Mouse (Mus musculus) embryonic facial prominence, embryonic 11.5 days (tissue): ENCODE data around the gene Rassf3. TPM values are rescaled to one million over a fixed set of nuclear protein-coding genes. Genes with fewer than 3 reads are reported as not detected.

Experiments
- ATAC-seq: fragments of 200-750 bp; cut with Nextera tagmentation; replicated peaks from 2 replicates; pipeline ENCODE4 v1.8.0; 2017; ENCODE audit warnings: low read depth; ENCODE audit not compliant: insufficient number of reproducible peaks, low FRiP score, low TSS enrichment
- DNase-seq: peaks from one replicate; pipeline ENCODE4 v3.0.0-alpha.2; 2015; ENCODE audit warnings: low spot score
- H3K27ac ChIP-seq: fragments of 300-500 bp; sonication (generic); replicated peaks from 2 replicates; pipeline ENCODE4 v1.5.1; 2014; ENCODE audit warnings: mild to moderate bottlenecking, low read depth, low read length, control low read depth
- H3K27me3 ChIP-seq: fragments of 300-500 bp; sonication (generic); 2 replicates; pipeline ENCODE4 v1.6.1; 2014; ENCODE audit warnings: mild to moderate bottlenecking, low read length, moderate library complexity, mixed read lengths; ENCODE audit not compliant: control insufficient read depth, insufficient read depth
- H3K36me3 ChIP-seq: fragments of 300-500 bp; sonication (generic); replicated peaks from 2 replicates; pipeline ENCODE4 v1.6.1; 2014; ENCODE audit warnings: low read depth, mild to moderate bottlenecking, low read length, moderate library complexity, mixed read lengths; ENCODE audit not compliant: control insufficient read depth, insufficient read depth
- H3K4me1 ChIP-seq: fragments of 300-500 bp; sonication (generic); 2 replicates; pipeline ENCODE4 v1.6.1; 2014; ENCODE audit warnings: low read length, mixed read lengths; ENCODE audit not compliant: control insufficient read depth, insufficient read depth
- H3K4me2 ChIP-seq: fragments of 300-500 bp; sonication (generic); 2 replicates; pipeline ENCODE4 v1.6.1; 2014; ENCODE audit warnings: low read depth, mild to moderate bottlenecking, control low read depth, low read length, moderate library complexity
- H3K4me3 ChIP-seq: fragments of 300-500 bp; sonication (generic); 2 replicates; pipeline ENCODE4 v1.5.1; 2014; ENCODE audit warnings: low read depth, low read length, control low read depth
- H3K9ac ChIP-seq: fragments of 300-500 bp; sonication (generic); replicated peaks from 2 replicates; pipeline ENCODE4 v1.6.1; 2014; ENCODE audit warnings: mild to moderate bottlenecking, control low read depth, low read length
- H3K9me3 ChIP-seq: fragments of 300-500 bp; sonication (generic); replicated peaks from 2 replicates; pipeline ENCODE4 v1.6.1; 2016; ENCODE audit warnings: mild to moderate bottlenecking, low read length, inconsistent platforms, mixed read lengths; ENCODE audit not compliant: control insufficient read depth
- WGBS: fragments of 180-500 bp; shearing (Covaris S2); extraction: QIAGEN DNeasy Blood & Tissue Kit; methylation state at CpG from one replicate; pipeline ENCODE4 v1.1.7; 2014; 5-methylcytosine and 5-hydroxymethylcytosine counted together
- polyA plus RNA-seq: library from polyadenylated mRNA; unstranded; fragments of >200 nt; fragmentation: Nextera tagmentation; extraction: Ambion mirVana; gene quantifications from 2 replicates; pipeline ENCODE4 v1.2.1, GENCODE M21; 2014

Rassf3 gene
- polyA plus RNA-seq, 1 experiment from 2014 or later, result 21.4 TPM

- H3K4me2 ChIP-seq, result no peak overlapping the region; the same call in 1 of the 2 replicates
Observed at GRCm38 (mm10) chr10:121467016-121467415, 9.1 kb downstream of the Rassf3 start.

GRCm38 (mm10) chr10:121465033-121465432 lies 11.1 kb downstream of the Rassf3 start:
- Histone ChIP-seq H3K4me2 (no peak overlapping the region), H3K27me3 (no peaks in the 10 kb centered on the region), H3K4me1 (peaks cover 6% of the 10 kb centered on the region), H3K4me3 (no peak overlapping the region), H3K27ac (no peak overlapping the region), H3K9me3 (no peaks in the 10 kb centered on the region), H3K9ac (no peak overlapping the region), H3K36me3 (no peaks in the 10 kb centered on the region)
- WGBS, result 41% methylated on average over 5 of the region's 5 CpGs
- DNase-seq, result no peak
- ATAC-seq, result no peak

More at GRCm38 (mm10) chr10:121467016-121467415, 9.1 kb downstream of the Rassf3 start:
- Histone ChIP-seq H3K36me3 (no peaks in the 10 kb centered on the region), H3K4me1 (peaks cover 6% of the 10 kb centered on the region), H3K9ac (no peak overlapping the region), H3K4me3 (no peak overlapping the region), H3K9me3 (no peaks in the 10 kb centered on the region), H3K27ac (peak overlapping the region; percentile 10; the same call in 1 of the 2 replicates), H3K27me3 (no peaks in the 10 kb centered on the region)
- DNase-seq, result no peak
- 69% methylated on average over 13 of the region's 13 CpGs for WGBS
- ATAC-seq, result no peak

- no peak overlapping the region for H3K4me2 ChIP-seq
- WGBS, result 56% methylated on average over 24 of the region's 24 CpGs
- 0 out of 2 replicates have a peak overlapping the region, but pooled peaks have one; percentile 4 for H3K27ac ChIP-seq
- H3K4me1 ChIP-seq, result peaks cover 3% of the 10 kb centered on the region; the same call in 1 of the 2 replicates
- H3K9me3 ChIP-seq, result no peaks in the 10 kb centered on the region
- ATAC-seq, result no peak
- H3K4me3 ChIP-seq, result no peak overlapping the region
- H3K36me3 ChIP-seq, result no peaks in the 10 kb centered on the region
- H3K9ac ChIP-seq, result no peak overlapping the region
- peak; percentile 54 for DNase-seq
- no peaks in the 10 kb centered on the region for H3K27me3 ChIP-seq
Observed at GRCm38 (mm10) chr10:121462162-121462881, 13.8 kb downstream of the Rassf3 start.

GRCm38 (mm10) chr10:121461404-121462161 lies 14.6 kb downstream of the Rassf3 start:
- peak overlapping the region; percentile 70 for H3K27ac ChIP-seq
- H3K36me3 ChIP-seq, result no peaks in the 10 kb centered on the region
- 9% methylated on average over 22 of the region's 22 CpGs for WGBS
- no peaks in the 10 kb centered on the region for H3K9me3 ChIP-seq
- ATAC-seq, result peak; percentile 74; the same call in 1 of the 2 replicates
- peak overlapping the region; percentile 23 for H3K4me2 ChIP-seq
- H3K9ac ChIP-seq, result peak overlapping the region; percentile 44
- H3K4me1 ChIP-seq, result peaks cover 3% of the 10 kb centered on the region; the same call in 1 of the 2 replicates
- no peak overlapping the region for H3K4me3 ChIP-seq
- no peaks in the 10 kb centered on the region for H3K27me3 ChIP-seq
- peak; percentile 56 for DNase-seq

- no peak overlapping the region for H3K4me2 ChIP-seq
- 76% methylated on average over 19 of the region's 19 CpGs for WGBS
- ATAC-seq, result no peak
- no peak for DNase-seq
- H3K27me3 ChIP-seq, result no peaks in the 10 kb centered on the region
- no peaks in the 10 kb centered on the region for H3K9me3 ChIP-seq
- no peak overlapping the region for H3K9ac ChIP-seq
- H3K36me3 ChIP-seq, result no peaks in the 10 kb centered on the region
- peaks cover 3% of the 10 kb centered on the region; the same call in 1 of the 2 replicates for H3K4me1 ChIP-seq
- H3K27ac ChIP-seq, result no peak overlapping the region
- no peak overlapping the region for H3K4me3 ChIP-seq
Observed at GRCm38 (mm10) chr10:121459124-121459853, 16.9 kb downstream of the Rassf3 start.

- no peaks in the 10 kb centered on the region for H3K36me3 ChIP-seq
- DNase-seq (no peak), ATAC-seq (no peak)
- H3K4me2 ChIP-seq, result no peak overlapping the region
- H3K4me1 ChIP-seq, result peaks cover 3% of the 10 kb centered on the region; the same call in 1 of the 2 replicates
- H3K27ac ChIP-seq, result no peak overlapping the region
- H3K27me3 ChIP-seq, result no peaks in the 10 kb centered on the region
- no peak overlapping the region for H3K4me3 ChIP-seq
- no peak overlapping the region for H3K9ac ChIP-seq
- H3K9me3 ChIP-seq, result no peaks in the 10 kb centered on the region
- WGBS, result 88% methylated on average over 9 of the region's 9 CpGs
Observed at GRCm38 (mm10) chr10:121458408-121458807, 17.7 kb downstream of the Rassf3 start.

- Histone ChIP-seq H3K4me2 (no peak overlapping the region), H3K36me3 (no peaks in the 10 kb centered on the region), H3K27me3 (no peaks in the 10 kb centered on the region), H3K4me3 (no peak overlapping the region), H3K9me3 (no peaks in the 10 kb centered on the region), H3K4me1 (peaks cover 2% of the 10 kb centered on the region; the same call in 1 of the 2 replicates), H3K27ac (no peak overlapping the region), H3K9ac (no peak overlapping the region)
- DNase-seq, result no peak
- ATAC-seq, result no peak
- WGBS, result 83% methylated on average over 3 of the region's 3 CpGs
Observed at GRCm38 (mm10) chr10:121457381-121457780, 18.8 kb downstream of the Rassf3 start.
